Mouse (Mus musculus): ENCODE measurements at regions not wholly inside any gene's neighbourhood (a gene's known extent, or its start where the extent isn't known, plus 50 kb on each side); places are given as distances from the start of the nearest gene placed in this dataset.
A peak's percentile ranks its signal among the peaks of the same experiment; 100 is the strongest.
"Not testable (repeated sequence)": the region's sequence is repeated elsewhere in the genome, so short reads cannot be mapped to it uniquely, and the experiment has no call there.

DNA sequence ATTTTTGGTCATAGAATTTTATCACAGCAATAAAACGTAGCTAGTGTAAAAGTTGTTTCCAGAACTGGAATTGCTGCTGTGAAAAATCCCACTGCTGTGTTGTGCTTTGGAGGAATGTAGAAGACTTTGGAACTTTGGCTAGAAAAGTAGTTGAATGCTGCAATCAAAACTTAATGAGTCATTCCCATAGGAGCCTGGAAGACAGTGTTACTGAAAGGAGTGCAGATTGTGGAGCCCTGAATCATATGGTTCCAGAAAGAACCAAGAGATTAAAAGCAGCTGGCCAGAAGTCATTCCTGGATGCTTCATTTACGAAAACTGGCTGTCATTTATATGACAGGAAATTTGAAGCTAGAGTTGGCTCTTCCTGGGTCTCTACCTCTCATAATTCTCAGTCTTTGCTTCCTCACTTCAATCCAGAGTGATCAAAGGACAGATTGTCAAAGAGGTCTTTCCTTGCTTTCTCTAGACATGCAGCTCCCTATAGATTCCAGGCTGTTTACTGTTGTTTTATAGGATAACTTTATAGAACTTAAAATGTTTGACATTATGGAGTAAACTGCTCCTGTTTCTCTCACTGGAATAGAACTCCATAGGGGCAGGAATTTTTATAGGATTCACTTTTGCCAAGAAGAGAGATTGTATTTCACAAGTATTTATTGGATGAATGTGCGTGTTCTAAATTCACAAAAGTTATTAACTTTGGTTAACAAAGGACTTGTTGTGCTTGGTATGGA, 504.2 kb downstream of the Cypt12 start:
- ATAC-seq, result peak; percentile 78
- peak; percentile 6 for DNase-seq (ENCODE audit: low read depth, low spot score)
- CTCF ChIA-PET, result interaction anchor here (1.0 kb wide), 1 partner anchor 18 kb away, joined by 4 read pairs; no protein-coding TSS in a partner anchor
- in situ Hi-C loops (cut with MboI; ENCODE audit: low pct_unique_long_range_greater_than_20kb), result no loop called here
- POLR2A ChIA-PET, result no interaction called here
- H3K27me3 ChIP-seq, result no peaks in the 10 kb centered on the region
- no peak for TF ChIP-seq CTCF (IDR thresholded peaks at IDR 0.05)

DNA sequence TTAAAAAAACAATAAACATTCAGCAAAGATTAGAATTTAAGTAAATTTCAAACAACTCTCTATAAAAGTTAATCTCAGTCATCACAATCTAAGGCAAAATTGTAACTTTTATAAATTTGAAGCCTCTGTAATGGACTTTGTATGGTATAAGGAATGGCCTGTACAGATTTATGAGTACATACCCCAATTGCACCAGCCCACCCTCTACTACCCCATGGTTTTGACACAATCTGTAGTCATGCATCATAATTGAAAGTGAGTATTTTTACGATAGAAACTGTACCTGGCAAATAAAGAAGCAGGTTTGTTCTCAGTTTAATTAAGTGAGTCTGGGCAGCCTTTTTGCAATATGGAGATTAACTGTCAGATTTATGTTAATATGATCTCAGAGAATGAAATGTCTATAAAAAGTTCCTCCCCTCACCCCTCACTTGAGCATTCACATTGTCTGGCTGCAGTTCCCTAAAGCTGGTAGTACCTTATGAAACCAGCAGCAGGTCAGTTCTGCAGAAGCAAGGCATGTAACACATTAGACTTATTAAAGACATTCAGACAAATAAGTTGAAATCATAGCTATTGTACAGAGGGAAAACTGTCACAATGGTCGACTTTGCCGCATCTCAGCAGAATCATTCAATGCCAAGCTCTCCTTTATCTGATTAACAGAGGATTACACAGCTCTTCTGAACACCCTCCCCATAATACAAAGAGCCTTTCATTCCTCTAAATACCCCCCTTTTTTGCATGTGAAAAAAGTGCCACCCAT, 505.2 kb downstream of the Cypt12 start:
- no peak for DNase-seq (ENCODE audit: low read depth, low spot score)
- in situ Hi-C loops (cut with MboI; ENCODE audit: low pct_unique_long_range_greater_than_20kb), result no loop called here
- no peaks in the 10 kb centered on the region for H3K27me3 ChIP-seq
- no peak for ATAC-seq
- POLR2A ChIA-PET, result no interaction called here
- CTCF ChIA-PET, result interaction anchor here (1.4 kb wide), 1 partner anchor 13 kb away, joined by 5 read pairs; no protein-coding TSS in a partner anchor
- TF ChIP-seq CTCF (IDR thresholded peaks at IDR 0.05), result no peak

DNA sequence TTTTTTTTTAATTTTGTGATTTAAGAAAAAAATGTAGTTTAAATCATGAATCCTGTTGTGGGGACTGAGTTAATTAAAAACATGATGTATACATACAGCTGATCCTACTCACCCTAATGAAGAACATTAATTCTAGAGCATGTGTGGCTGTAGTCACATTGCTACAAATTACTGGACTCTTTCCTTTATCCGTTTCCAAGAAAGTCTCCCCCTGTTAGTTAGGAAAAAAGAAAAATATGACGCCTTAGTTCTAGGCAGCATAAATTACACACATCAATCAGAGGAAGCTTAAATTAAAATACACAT, 505.7 kb downstream of the Cypt12 start:
- in situ Hi-C loops (cut with MboI; ENCODE audit: low pct_unique_long_range_greater_than_20kb), result no loop called here
- no peak for ATAC-seq
- H3K27me3 ChIP-seq, result no peaks in the 10 kb centered on the region
- no peak for DNase-seq (ENCODE audit: low read depth, low spot score)
- ChIA-PET CTCF (interaction anchor here (1.3 to 1.4 kb wide), 2 partner anchors 11 to 12 kb away, joined by 4 to 5 read pairs; no protein-coding TSS in a partner anchor), POLR2A (no interaction called here)
- no peak for TF ChIP-seq CTCF (IDR thresholded peaks at IDR 0.05)

DNA sequence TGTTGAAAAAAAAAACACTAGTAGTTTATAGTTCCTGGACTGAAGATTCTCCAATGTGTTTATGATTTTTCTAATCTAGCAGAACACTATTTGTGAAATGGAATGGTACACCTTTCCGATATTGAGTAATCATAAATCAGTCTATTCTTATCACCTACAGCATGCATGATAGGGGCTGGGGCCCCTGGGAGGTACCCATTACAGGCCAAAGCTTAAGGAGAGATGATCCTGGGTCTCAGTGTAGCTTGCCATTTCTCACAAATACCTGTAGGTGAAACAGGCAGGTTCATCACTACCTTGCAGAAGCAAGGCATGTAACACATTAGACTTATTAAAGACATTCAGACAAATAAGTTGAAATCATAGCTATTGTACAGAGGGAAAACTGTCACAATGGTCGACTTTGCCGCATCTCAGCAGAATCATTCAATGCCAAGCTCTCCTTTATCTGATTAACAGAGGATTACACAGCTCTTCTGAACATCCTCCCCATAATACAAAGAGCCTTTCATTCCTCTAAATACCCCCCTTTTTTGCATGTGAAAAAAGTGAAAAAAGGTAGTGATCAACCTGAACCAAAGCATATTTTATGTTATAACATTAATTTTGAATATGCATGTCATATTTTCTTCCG, 506.5 kb downstream of the Cypt12 start:
- CTCF ChIA-PET, result interaction anchor here (1.3 to 1.4 kb wide), 2 partner anchors 11 to 12 kb away, joined by 4 to 5 read pairs; no protein-coding TSS in a partner anchor
- ATAC-seq; in situ Hi-C loops (cut with MboI; ENCODE audit: low pct_unique_long_range_greater_than_20kb); DNase-seq (ENCODE audit: low read depth, low spot score); POLR2A ChIA-PET; H3K27me3 ChIP-seq: not testable (repeated sequence)

DNA sequence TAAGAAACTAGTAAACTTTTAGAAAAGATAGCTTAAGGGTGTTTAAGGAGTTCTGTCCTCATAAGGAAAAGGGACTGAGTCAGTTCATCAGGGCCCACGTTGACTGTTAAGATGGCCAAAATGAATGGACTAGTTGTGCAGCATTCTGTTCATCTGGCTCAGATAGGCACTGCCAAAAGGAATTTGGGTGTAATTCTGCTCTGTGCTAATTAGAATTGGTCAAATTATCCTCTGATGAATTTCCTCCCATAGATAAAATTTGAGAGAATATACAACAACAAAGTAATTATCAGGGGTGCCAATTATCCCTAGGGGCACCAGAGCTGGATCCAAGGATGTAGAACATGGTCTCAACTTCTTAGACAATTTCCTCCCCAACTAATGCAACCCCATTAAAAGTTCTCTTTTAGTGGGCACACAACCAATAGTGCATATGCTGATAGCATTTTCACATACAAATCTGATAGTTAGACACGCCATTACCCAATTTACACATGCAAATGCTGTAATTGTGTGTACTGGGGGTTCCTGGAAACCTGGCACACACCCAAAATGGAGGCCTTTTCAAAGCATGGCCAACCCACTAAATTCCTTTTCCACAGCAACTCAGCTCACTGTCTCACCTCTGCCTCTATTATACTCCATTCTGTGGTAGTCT, 508.0 kb downstream of the Cypt12 start:
- DNase-seq (ENCODE audit: low read depth, low spot score) (no peak), ATAC-seq (no peak)
- POLR2A ChIA-PET, result interaction anchor here (1.6 kb wide), 1 partner anchor 10 kb away, joined by 3 read pairs; no protein-coding TSS in a partner anchor
- CTCF ChIA-PET, result no interaction called here
- in situ Hi-C loops (cut with MboI; ENCODE audit: low pct_unique_long_range_greater_than_20kb), result no loop called here
- H3K27me3 ChIP-seq, result no peaks in the 10 kb centered on the region
- TF ChIP-seq CTCF (IDR thresholded peaks at IDR 0.05), result no peak

DNA sequence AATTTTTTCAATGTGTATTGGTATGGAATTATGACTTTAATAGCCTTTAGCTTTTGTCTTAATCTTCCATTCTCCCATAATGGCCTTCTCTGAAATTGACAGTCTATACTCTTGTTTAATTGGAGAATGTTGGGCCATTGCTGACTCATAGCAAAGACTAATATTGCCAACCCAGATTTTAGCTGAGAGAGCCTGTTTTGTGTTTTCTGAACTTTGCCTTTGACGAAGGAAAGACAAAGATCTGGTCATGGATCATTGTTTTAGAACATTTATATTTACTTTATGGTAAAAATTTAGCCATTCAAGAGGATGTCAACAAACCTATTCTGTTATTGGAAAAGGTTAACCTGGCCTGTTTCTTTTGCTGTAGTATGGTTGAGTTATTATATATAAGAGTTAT, 512.1 kb downstream of the Cypt12 start:
- ChIA-PET POLR2A (no interaction called here), CTCF (interaction anchor here (1.0 to 2.1 kb wide), 6 partner anchors 9 to 34 kb away, joined by 3 to 8 read pairs (median 4); no protein-coding TSS in a partner anchor)
- peaks cover 7% of the 10 kb centered on the region for H3K27me3 ChIP-seq
- no peak for ATAC-seq
- TF ChIP-seq CTCF (IDR thresholded peaks at IDR 0.05), result no peak
- in situ Hi-C loops (cut with MboI; ENCODE audit: low pct_unique_long_range_greater_than_20kb), result no loop called here
- DNase-seq (ENCODE audit: low read depth, low spot score), result no peak

DNA sequence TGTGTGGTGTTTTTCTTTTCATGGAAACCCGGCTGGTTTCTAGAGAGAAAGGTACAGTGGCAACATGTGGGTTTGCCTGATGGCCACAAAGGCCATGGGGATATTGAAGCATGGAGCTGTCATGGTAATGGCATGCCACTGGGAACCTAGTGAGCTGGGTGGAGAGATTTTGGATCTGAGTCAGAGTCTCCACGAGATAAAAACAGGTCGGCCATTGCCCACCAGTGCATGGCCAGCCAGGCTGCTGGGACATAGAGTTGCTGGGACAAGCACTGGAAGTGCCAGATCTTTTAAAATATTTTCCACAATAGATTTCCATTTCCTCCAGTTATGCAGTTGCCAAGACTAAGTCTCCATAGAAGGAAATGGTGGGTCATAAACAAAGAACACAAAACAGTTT, 523.6 kb downstream of the Cypt12 start:
- TF ChIP-seq CTCF (IDR thresholded peaks at IDR 0.05), result no peak
- no peak for ATAC-seq
- in situ Hi-C loops (cut with MboI; ENCODE audit: low pct_unique_long_range_greater_than_20kb), result no loop called here
- no peak for DNase-seq (ENCODE audit: low read depth, low spot score)
- H3K27me3 ChIP-seq, result no peaks in the 10 kb centered on the region
- ChIA-PET POLR2A (no interaction called here), CTCF (interaction anchor here (1.0 to 2.2 kb wide), 2 partner anchors 11 to 18 kb away, joined by 3 to 8 read pairs; no protein-coding TSS in a partner anchor)

DNA sequence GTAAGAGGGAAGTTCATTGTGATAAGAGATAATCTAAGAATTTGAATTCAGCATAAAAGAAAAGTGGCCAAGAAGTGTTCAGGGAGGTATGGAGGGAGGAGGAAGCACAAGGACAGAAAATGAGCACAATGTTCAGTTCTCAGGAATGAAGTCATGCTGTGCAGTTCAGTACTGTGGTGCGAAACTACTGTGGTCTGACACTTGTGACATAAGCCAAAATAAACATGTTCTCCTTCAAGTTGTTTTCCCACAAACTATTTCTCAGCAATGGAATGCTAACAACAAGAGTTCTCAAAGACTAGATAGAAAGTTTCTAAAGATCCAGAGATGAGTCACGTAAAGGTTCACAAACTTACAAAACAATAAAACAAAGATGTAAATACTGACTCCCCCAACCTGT, 531.3 kb downstream of the Cypt12 start:
- DNase-seq (ENCODE audit: low read depth, low spot score) (peak; percentile 62), ATAC-seq (peak; percentile 79)
- ChIA-PET CTCF (interaction anchor here (0.8 kb wide), 1 partner anchor 171 kb away, joined by 3 read pairs; no protein-coding TSS in a partner anchor), POLR2A (no interaction called here)
- TF ChIP-seq CTCF (IDR thresholded peaks at IDR 0.05), result no peak
- H3K27me3 ChIP-seq, result no peaks in the 10 kb centered on the region
- in situ Hi-C loops (cut with MboI; ENCODE audit: low pct_unique_long_range_greater_than_20kb), result no loop called here

DNA sequence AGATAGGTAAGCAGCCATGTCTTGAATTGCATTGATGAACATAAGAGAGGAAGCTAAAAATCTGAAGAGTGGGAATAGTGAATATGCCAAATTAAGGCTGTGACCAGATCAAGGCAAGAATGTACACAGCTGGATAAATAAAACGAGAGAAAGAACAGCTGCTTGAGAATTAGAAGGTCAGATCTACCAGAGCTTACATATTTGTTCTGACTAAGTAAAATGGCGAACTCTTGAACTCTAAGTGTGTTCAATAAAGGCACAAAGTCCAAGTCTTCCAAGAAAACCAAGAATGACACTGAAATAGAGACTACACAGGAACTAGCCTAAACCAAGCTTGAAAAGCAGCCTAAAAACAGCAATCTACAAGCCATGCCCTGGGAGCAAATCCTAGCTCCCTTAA, 533.8 kb downstream of the Cypt12 start:
- ChIA-PET POLR2A (no interaction called here), CTCF (interaction anchor here (0.6 kb wide), 1 partner anchor 38 kb away, joined by 3 read pairs; no protein-coding TSS in a partner anchor)
- ATAC-seq (no peak), DNase-seq (ENCODE audit: low read depth, low spot score) (no peak)
- TF ChIP-seq CTCF (IDR thresholded peaks at IDR 0.05), result no peak
- in situ Hi-C loops (cut with MboI; ENCODE audit: low pct_unique_long_range_greater_than_20kb), result no loop called here
- H3K27me3 ChIP-seq, result peaks cover 3% of the 10 kb centered on the region

DNA sequence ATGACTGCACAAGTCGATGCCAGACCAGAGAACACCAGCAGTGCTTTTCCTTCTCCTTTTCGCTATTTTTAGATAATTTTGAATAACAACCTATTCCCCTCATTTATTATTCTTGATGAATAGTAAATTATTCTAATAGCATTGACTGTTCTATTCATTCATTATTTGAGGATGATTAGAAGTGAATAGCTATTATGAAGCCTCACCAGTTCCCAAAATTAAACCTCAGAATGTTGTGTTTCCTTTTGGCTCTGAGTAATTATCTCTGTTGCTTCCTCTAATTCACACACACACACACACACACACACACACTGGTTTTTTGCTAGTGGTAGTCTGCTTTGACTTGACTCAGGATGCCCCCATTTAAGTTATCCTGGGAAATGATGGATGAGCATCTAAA, 540.7 kb downstream of the Cypt12 start:
- no peak for TF ChIP-seq CTCF (IDR thresholded peaks at IDR 0.05)
- in situ Hi-C loops (cut with MboI; ENCODE audit: low pct_unique_long_range_greater_than_20kb), result no loop called here
- CTCF ChIA-PET, result no interaction called here
- DNase-seq (ENCODE audit: low read depth, low spot score) (no peak), ATAC-seq (no peak)
- POLR2A ChIA-PET, result no interaction called here
- peaks cover 19% of the 10 kb centered on the region for H3K27me3 ChIP-seq
